Mouse (Mus musculus): ENCODE measurements around the gene Styx. TPM values are rescaled to one million over a fixed set of nuclear protein-coding genes. Genes with fewer than 3 reads are reported as not detected.

Gene Styx
- polyA plus RNA-seq (2015; fragmentation: Nextera tagmentation; extraction: Ambion mirVana): 82.1 and 84.1 TPM in 2 replicates

- Histone ChIP-seq H3K9ac (peak within 1 kb of the TSS; percentile 82), H3K36me3 (peaks cover 20% of the 10 kb centered on the region), H3K9me3 (no peaks in the 10 kb centered on the region), H3K4me1 (peaks cover 17% of the 10 kb centered on the region), H3K4me3 (peak within 1 kb of the TSS; percentile 78), H3K27me3 (no peaks in the 10 kb centered on the region), H3K4me2 (peak within 1 kb of the TSS; percentile 65), H3K27ac (peak within 1 kb of the TSS; percentile 81)
- peak; percentile 99 for ATAC-seq (ENCODE audit: insufficient number of reproducible peaks, insufficient read depth, low FRiP score, low TSS enrichment, low read depth)
- WGBS: under 1% methylated on average over 80 of the region's 93 CpGs
Observed at GRCm38 (mm10) chr14:45350931-45351859, at the start of gene Styx. Styx (plus strand) TSS chr14:45351093.

GRCm38 (mm10) chr14:45303939-45304338 is 47.0 kb upstream of the Styx start:
- H3K4me2 ChIP-seq: no peak overlapping the region
- no peak for ATAC-seq (ENCODE audit: insufficient number of reproducible peaks, insufficient read depth, low FRiP score, low TSS enrichment, low read depth)
- WGBS: 60% methylated on average over 4 of the region's 4 CpGs

DNA sequence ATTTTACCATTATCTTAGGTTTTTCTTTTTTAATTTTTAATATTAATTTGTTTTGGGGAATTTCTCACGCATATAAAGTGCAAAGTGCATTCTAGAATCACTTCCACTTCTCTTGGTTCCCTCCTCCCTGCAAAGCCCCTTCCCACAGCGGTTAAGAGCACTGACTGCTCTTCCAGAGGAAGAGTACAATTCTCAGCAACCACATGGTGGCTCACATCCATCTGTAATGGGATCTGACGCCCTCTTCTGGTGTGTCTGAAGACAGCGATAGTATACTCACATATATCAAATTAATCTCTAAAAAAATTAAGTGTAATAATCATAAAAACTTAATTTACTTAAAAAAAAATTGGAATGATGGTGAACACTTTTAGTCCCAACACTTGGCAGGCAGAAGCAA is 46.5 kb upstream of the Styx start:
- no peak overlapping the region for H3K27ac ChIP-seq
- no peaks in the 10 kb centered on the region for H3K4me1 ChIP-seq
- H3K27me3 ChIP-seq: no peaks in the 10 kb centered on the region
- no peaks in the 10 kb centered on the region for H3K9me3 ChIP-seq
- H3K36me3 ChIP-seq: peaks cover 34% of the 10 kb centered on the region
- ATAC-seq (ENCODE audit: insufficient number of reproducible peaks, insufficient read depth, low FRiP score, low TSS enrichment, low read depth): no peak
- no peak overlapping the region for H3K9ac ChIP-seq
- WGBS: 72% methylated on average over 4 of the region's 4 CpGs
- H3K4me2 ChIP-seq: no peak overlapping the region
- H3K4me3 ChIP-seq: no peak overlapping the region

More at GRCm38 (mm10) chr14:45303939-45304338, 47.0 kb upstream of the Styx start:
- H3K9ac ChIP-seq: no peak overlapping the region
- no peaks in the 10 kb centered on the region for H3K4me1 ChIP-seq
- H3K27ac ChIP-seq: no peak overlapping the region
- no peaks in the 10 kb centered on the region for H3K9me3 ChIP-seq
- peaks cover 38% of the 10 kb centered on the region for H3K36me3 ChIP-seq
- H3K27me3 ChIP-seq: no peaks in the 10 kb centered on the region
- H3K4me3 ChIP-seq: no peak overlapping the region

DNA sequence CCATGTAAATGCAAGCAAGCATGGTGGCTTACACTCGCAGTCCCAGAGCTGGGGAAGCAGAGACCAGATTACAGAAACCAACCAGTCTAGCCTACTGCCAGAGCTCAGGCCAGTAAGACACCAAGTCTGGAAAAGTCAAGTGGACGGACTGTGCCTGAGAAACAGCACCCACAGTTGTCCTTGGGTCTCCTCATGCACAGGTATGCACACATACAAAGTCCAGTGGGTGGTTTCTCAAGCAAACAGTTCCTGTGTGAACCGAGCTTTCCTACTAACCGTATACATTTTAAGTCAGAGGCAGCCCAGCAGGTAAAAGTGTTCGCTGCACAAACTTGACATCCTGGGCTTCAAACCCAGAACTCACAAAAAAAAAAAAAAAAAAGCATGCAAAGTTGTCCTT is 45.0 kb upstream of the Styx start:
- WGBS: 89% methylated on average over 5 of the region's 5 CpGs
- Histone ChIP-seq H3K9ac (no peak overlapping the region), H3K4me1 (no peaks in the 10 kb centered on the region), H3K9me3 (no peaks in the 10 kb centered on the region), H3K4me3 (no peak overlapping the region), H3K27me3 (no peaks in the 10 kb centered on the region), H3K4me2 (no peak overlapping the region), H3K36me3 (peaks cover 27% of the 10 kb centered on the region), H3K27ac (no peak overlapping the region)
- no peak for ATAC-seq (ENCODE audit: insufficient number of reproducible peaks, insufficient read depth, low FRiP score, low TSS enrichment, low read depth)

GRCm38 (mm10) chr14:45307630-45308328 is 43.1 kb upstream of the Styx start:
- Histone ChIP-seq H3K4me1 (no peaks in the 10 kb centered on the region), H3K4me2 (no peak overlapping the region), H3K4me3 (no peak overlapping the region), H3K9me3 (no peaks in the 10 kb centered on the region), H3K27ac (no peak overlapping the region), H3K27me3 (no peaks in the 10 kb centered on the region), H3K9ac (no peak overlapping the region), H3K36me3 (peaks cover 11% of the 10 kb centered on the region; the same call in 1 of the 2 replicates)
- ATAC-seq (ENCODE audit: insufficient number of reproducible peaks, insufficient read depth, low FRiP score, low TSS enrichment, low read depth): no peak
- WGBS: 89% methylated on average over 8 of the region's 8 CpGs

DNA sequence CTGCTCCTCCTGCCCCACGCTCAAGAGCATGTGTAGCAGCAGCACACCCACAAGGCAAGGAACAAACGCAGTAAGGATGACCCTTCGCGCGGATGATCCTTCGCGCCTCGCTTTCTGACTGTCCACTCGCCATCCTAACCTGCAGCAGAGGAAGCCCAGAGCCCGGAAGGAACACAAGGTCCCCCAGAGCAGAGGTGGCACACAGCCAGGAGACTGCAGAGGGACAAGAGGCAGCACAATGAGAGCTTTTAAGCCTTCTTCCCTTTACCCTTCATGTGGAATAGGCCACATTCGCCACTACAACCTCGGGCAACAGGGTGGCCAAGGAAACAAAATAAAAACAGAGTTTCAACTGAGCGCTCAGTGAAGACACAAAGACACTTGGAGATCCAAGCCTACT is 41.2 kb upstream of the Styx start:
- no peak overlapping the region for H3K4me2 ChIP-seq
- no peaks in the 10 kb centered on the region for H3K27me3 ChIP-seq
- 0 out of 2 replicates have a peak, but pooled peaks cover 4% of the 10 kb centered on the region for H3K4me1 ChIP-seq
- no peak overlapping the region for H3K27ac ChIP-seq
- no peak overlapping the region for H3K4me3 ChIP-seq
- H3K9me3 ChIP-seq: no peaks in the 10 kb centered on the region
- H3K9ac ChIP-seq: no peak overlapping the region
- WGBS: 92% methylated on average over 13 of the region's 13 CpGs
- no peak for ATAC-seq (ENCODE audit: insufficient number of reproducible peaks, insufficient read depth, low FRiP score, low TSS enrichment, low read depth)
- 0 out of 2 replicates have a peak, but pooled peaks cover 6% of the 10 kb centered on the region for H3K36me3 ChIP-seq

DNA sequence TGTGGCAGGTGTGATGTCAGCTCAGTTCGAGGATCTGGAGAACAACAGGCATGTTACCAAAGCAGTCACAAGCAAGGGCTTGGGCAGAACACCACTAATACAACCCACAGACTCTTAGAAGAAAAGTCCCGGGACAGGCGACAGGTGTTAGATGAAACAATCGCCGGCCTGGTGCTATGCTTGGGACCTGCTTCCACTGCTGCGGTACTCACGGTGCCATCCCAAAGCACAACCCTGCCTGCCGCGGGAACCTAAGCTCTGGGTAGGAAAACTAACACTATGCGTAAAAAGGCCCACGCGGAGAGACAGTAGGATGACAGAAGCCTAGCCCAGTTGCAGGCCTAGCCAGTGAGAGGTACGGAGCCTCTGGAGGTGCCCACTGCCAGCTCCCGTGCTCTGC is 40.8 kb upstream of the Styx start:
- no peak for ATAC-seq (ENCODE audit: insufficient number of reproducible peaks, insufficient read depth, low FRiP score, low TSS enrichment, low read depth)
- Histone ChIP-seq H3K9ac (no peak overlapping the region), H3K27me3 (no peaks in the 10 kb centered on the region), H3K4me2 (no peak overlapping the region), H3K4me1 (0 out of 2 replicates have a peak, but pooled peaks cover 4% of the 10 kb centered on the region), H3K27ac (no peak overlapping the region), H3K36me3 (0 out of 2 replicates have a peak, but pooled peaks cover 3% of the 10 kb centered on the region), H3K9me3 (no peaks in the 10 kb centered on the region), H3K4me3 (no peak overlapping the region)
- 87% methylated on average over 14 of the region's 14 CpGs for WGBS

- no peak for ATAC-seq (ENCODE audit: insufficient number of reproducible peaks, insufficient read depth, low FRiP score, low TSS enrichment, low read depth)
- no peaks in the 10 kb centered on the region for H3K36me3 ChIP-seq
- peak overlapping the region; percentile 92 for H3K4me3 ChIP-seq
- WGBS: 77% methylated on average over 5 of the region's 5 CpGs
- peak overlapping the region; percentile 72 for H3K4me2 ChIP-seq
- peaks cover 16% of the 10 kb centered on the region for H3K4me1 ChIP-seq
- H3K27me3 ChIP-seq: no peaks in the 10 kb centered on the region
- no peak overlapping the region for H3K27ac ChIP-seq
- peak overlapping the region; percentile 92; the same call in 1 of the 2 replicates for H3K9ac ChIP-seq
- no peaks in the 10 kb centered on the region for H3K9me3 ChIP-seq
Observed at GRCm38 (mm10) chr14:45316927-45317326, 34.0 kb upstream of the Styx start.

DNA sequence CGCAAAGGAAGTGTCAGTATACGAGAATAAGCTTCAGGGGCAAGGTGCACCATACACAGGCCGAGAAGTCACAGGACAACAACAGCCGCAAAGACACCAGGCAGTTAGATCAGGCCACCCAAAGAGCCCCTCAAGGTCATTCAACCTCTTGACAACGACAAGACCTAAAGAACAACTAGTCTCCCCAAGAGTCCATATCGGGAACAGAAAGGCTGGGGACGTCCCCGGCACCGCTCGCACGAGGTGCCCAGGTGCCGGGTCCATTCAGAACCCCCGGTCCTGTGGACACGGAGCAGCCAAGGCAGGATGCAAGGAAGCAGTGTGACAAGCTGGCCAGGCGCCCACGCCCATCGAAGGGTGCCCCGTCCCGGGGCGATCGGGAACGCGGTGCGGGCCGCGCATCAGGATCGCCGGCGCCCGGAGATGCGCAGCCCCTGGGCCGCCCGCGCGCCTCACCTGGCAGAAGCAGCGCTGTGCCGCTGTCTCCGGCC is 32.9 kb upstream of the Styx start:
- Histone ChIP-seq H3K9ac (peak overlapping the region; percentile 92), H3K9me3 (no peaks in the 10 kb centered on the region), H3K4me3 (peak overlapping the region; percentile 92), H3K27me3 (no peaks in the 10 kb centered on the region), H3K27ac (peak overlapping the region; percentile 84), H3K4me2 (peak overlapping the region; percentile 72), H3K36me3 (no peaks in the 10 kb centered on the region), H3K4me1 (peaks cover 16% of the 10 kb centered on the region)
- WGBS: under 1% methylated on average over 37 of the region's 38 CpGs
- ATAC-seq (ENCODE audit: insufficient number of reproducible peaks, insufficient read depth, low FRiP score, low TSS enrichment, low read depth): peak; percentile 21

GRCm38 (mm10) chr14:45318426-45319236 is 32.3 kb upstream of the Styx start, which contains the start of gene Ero1l:
Ero1l (minus strand) TSS chr14:45318771.
- Histone ChIP-seq H3K9ac (peak within 1 kb of the TSS; percentile 92), H3K27ac (peak within 1 kb of the TSS; percentile 84), H3K27me3 (no peaks in the 10 kb centered on the region), H3K4me3 (peak within 1 kb of the TSS; percentile 92), H3K36me3 (no peaks in the 10 kb centered on the region), H3K9me3 (no peaks in the 10 kb centered on the region), H3K4me1 (peaks cover 11% of the 10 kb centered on the region), H3K4me2 (peak within 1 kb of the TSS; percentile 72)
- 2% methylated on average over 58 of the region's 74 CpGs for WGBS
- peak; percentile 92 for ATAC-seq (ENCODE audit: insufficient number of reproducible peaks, insufficient read depth, low FRiP score, low TSS enrichment, low read depth)

DNA sequence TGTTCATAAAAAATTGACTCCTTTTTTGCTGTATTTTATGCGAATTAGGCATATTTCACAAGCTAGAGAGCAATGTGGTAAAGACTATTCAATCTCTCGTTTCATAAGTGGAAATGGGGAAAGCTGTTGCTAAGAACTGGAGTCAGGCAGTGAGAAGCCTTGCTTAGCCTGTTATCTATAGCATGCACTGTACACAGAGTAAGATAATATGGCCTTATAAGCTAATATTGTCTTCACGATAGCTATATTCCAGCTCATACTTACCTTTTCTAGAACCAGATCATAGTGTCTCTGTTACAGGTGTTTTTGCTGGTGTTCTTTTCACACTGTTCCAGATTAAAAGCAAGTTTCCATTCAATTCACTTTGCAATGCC is 31.7 kb upstream of the Styx start:
- H3K27ac ChIP-seq: no peak overlapping the region

More for the DNA sequence above, 31.7 kb upstream of the Styx start:
- Histone ChIP-seq H3K4me1 (peaks cover 11% of the 10 kb centered on the region), H3K9me3 (no peaks in the 10 kb centered on the region), H3K4me2 (peak overlapping the region; percentile 72), H3K9ac (no peak overlapping the region), H3K4me3 (peak overlapping the region; percentile 92), H3K36me3 (no peaks in the 10 kb centered on the region), H3K27me3 (no peaks in the 10 kb centered on the region)
- ATAC-seq (ENCODE audit: insufficient number of reproducible peaks, insufficient read depth, low FRiP score, low TSS enrichment, low read depth): no peak
- 72% methylated on average over 3 of the region's 3 CpGs for WGBS

Data from embryonic facial prominence, embryonic 13.5 days (tissue).